Mouse (Mus musculus) adrenal gland, postnatal 36 days (tissue): ENCODE measurements at regions not wholly inside any gene's neighbourhood (a gene's known extent, or its start where the extent isn't known, plus 50 kb on each side); places are given as distances from the start of the nearest gene placed in this dataset.

Source experiments
- DNase-seq, 2 experiments: peaks; one replicate each; pipeline ENCODE4 v3.0.0; 2021; ENCODE audit warnings: mixed read lengths in 1 of 2

DNA sequence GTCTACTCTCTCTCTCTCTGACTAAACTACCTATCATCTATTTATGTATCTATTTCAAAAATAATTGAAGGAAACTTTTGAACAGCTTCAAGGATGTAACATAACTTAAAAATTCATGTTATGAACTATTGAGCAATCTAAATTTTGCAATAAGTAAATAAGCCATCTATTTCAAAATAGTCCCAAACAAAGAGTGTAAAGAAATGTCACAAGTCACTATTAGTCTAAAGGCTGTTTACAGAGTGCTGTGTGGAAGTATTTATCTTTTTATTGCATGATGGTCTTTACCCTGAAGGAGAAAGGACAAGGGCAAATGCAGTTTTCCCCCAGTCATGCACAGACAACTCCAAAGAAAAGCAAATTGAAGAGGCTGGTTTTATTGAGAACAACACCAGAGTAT, 496.0 kb downstream of the Olfm4 start:
- no peak for DNase-seq

GRCm38 (mm10) chr14:80482771-80483170, 498.9 kb downstream of the Olfm4 start:
- no peak for DNase-seq

GRCm38 (mm10) chr14:80484256-80484655, 500.4 kb downstream of the Olfm4 start:
- no peak for DNase-seq

DNA sequence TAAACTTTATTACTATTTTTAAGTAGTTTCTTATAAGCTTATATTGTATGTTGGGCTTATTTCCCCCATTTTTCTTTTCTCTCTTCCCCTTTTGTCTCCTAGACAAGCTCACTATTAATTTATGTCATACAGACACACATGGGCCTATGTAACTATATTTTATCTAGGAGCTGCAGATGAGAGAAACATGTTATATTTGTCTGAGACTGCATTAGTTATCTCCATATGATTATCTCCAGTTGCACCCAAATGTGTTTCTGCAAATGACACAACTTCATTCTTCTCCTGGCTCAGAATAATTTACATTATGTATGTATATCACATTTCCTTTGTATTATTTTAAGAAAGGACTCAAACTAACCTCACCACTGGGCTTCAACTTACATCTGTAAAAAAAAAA, 501.3 kb downstream of the Olfm4 start:
- no peak for DNase-seq

DNA sequence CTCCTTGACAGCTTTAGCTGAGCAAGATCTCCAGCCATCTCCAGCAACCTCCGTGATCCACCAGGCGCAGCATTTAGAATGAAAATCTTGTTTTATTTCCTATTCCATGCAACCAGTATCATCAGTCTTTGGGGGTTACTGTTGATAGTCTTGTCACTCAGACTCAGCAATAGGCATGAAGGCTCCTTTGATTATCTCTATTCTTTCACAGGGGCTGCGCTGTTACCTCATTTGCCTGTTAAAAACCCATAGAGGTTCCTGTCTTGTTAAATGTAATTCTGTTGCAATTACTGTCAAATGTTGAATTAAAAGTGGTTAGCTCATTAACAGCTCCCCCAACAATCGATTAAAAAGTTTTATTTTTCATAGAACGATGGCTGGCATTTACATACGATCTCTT, 502.7 kb downstream of the Olfm4 start:
- no peak for DNase-seq

- DNase-seq: no peak
These were observed 508.4 kb downstream of the Olfm4 start for GRCm38 (mm10) chr14:80492043-80492900.

DNA sequence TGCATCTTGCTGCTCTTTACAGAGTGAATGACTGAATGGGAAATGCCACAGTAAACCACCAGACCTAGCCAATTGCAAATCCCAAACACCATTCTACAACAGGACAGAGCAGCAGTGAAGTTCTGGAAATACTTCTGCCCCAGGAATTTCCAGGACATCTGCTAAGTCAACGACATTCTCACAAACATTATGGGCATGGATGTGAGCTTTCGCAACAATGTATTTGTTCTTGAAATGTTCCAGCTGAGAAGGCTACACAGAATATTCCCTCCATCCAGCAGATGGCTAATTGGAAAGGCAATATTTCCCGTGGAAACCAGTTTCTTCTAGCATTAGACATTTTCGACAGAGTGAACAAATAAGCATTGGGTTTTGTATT, 509.0 kb downstream of the Olfm4 start:
- no peak for DNase-seq

DNA sequence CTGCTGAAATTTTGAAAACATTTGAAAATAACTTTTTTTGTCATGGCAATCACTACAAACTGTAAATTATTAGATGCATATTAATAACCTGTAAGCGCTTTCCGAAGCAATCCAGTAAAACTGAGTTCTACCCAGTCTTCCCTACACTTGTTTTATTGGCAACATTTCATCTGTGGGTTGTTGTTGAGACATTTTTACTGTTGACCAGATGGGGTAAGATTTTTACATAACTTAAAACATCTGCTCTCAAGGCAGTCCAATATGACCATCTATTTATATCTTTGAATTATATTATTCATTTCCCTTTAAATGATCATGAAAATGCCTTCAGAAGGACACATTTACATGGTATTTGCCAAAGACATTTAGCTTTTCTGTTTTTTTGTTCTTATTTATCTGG, 520.5 kb downstream of the Olfm4 start:
- DNase-seq: no peak

DNA sequence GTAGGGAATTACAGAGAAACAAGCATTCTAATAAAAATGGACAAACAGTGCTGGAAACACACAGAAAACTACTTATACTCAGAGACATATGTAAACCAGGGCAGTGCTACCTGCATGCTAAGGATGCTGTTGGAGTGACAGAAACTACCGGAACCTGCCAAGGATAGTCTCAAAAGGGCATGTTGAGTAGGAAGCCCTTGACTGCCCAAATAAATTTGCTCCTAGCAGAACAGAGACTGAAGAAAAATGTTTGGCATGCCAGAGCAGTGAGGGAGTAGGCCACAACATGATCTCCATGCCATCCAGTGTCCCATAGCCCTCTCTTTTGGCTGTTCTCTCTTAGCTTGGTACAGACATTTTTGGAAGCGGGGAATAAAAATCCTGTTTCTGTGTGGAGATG, 532.7 kb downstream of the Olfm4 start:
- DNase-seq: no peak

DNA sequence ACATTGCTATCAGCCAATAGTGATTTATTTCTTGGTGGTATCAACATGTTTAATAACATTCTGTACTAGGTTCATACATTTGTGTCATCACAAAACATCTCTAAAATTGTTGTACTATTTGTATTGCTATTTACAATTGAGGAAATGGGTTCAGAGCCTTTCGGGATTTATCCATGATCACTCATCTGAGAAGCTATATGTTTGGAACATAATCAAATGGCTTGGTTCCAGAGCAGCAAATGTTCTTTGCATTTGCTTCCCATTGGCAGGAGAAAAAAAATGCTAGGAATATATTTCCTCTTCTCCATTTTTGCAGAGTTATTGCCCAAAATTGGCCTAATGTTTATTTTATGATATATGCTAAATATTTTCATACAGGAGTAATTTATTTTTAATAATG, 537.3 kb downstream of the Olfm4 start:
- DNase-seq: no peak

DNA sequence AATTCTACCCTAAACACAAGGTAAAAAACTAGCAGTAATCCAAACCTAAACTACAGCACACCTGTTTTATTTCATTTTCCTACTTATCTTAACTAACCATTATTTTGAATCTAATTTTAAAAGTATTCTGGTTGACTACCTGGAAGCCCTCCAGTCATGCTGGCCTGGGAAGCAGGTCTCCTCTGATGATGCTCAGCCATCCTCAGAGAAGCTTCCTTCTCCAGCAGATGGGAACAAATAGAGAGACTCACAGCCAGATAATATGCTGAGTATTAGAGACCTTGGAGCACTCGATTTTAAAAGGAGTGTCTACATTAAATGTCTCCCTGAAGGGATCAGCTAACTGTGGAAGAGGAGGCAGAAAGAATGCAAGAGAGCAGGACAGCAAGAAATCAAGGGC, 537.8 kb downstream of the Olfm4 start:
- DNase-seq: no peak

DNA sequence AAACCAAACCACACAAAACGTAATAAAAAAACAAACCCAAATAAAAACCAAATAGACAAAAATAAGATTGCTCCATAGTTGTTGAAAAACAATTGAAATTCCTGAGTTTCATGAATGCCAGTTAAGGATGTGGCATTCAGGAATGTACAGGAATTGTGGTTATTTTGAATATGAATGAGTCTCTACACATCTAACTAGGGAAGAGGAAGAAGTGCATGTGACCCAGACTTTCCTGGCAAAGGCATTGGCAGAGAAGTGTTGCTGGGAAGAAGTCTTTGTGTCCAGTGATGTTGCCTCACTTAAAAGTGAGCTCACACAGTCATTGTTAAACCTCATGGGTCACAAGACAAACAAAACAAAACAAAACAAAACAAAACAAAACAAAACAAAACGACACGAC, 538.7 kb downstream of the Olfm4 start:
- no peak for DNase-seq

DNA sequence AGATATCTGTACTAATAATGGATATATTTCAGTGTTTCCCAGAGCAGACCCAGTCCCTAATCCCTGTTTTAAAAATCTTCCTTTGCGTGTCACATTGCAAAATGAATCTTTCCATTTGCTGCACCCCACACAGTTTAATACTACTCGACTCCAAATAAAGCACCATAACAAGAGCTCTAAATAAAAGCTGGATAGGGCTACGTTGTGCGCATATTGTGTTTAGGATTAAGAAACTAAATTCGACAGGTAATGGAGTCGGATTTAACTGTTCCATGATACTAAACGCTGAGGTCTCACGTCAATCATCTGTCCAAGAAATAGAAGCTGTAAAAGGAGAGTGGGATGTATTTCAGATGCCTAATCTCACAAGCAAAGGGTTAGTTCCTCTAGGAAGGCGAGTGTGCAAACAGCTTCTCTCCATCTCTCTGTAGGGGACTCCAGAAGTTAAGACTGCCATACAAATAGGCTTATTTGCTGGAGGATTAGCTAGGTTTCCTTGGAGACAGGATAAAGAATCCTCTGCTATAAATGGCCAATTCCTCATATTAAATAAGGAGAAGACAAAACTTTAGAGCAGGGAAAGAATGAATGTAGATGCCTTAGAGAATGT, 544.6 kb downstream of the Olfm4 start:
- DNase-seq: no peak

DNA sequence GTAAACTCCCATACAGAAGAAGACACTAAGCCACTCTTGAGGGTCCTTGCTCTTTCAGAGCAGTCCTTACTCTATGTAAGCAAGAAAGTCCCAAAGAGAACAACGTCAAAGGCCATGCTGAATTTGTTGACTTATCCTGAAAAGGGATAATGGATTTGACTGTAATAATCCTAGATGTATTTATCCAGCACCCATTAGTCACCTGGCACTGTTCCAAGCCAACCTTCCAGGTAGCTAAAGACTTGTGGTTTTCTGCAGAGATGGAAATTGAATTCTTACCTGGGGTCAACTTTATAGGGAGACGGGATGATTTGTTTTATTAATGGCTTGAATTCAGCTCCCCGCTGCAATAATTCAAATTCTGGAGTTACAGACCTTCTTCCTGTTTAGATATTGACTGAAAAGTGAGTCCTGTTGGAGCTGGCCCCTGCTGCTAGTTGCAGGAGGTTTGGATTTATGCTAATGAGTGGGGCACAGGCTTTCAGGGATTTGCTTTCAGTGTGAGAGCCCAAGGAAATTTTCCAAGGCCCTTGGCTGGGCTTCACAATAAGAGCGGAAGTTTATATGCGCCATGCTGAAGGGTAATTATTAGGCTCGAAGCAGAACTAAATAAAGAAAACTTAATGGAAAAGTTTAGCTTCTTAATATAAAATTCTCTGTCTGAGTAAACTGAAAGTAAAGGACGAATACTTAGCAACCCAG, 552.3 kb downstream of the Olfm4 start:
- peak; percentile 4 to 5 for DNase-seq

GRCm38 (mm10) chr14:80559950-80560349, 576.1 kb downstream of the Olfm4 start:
- no peak for DNase-seq
